Mouse (Mus musculus) cortical plate, adult 2 months (tissue): Measurements from ENCODE around the gene Elp5. TPM values are rescaled to one million over a fixed set of nuclear protein-coding genes. Genes with fewer than 3 reads are reported as not detected.

Experiments used
- H3K27ac ChIP-seq: fragments of 200-500 bp; 2 replicates; pipeline ENCODE4 v1.5.1; 2012; ENCODE audit warnings: low read length, control low read depth, inconsistent platforms; ENCODE audit not compliant: insufficient read depth
- H3K4me1 ChIP-seq: fragments of 200-500 bp; 2 replicates; pipeline ENCODE4 v1.6.1; 2011; ENCODE audit warnings: low read length; ENCODE audit not compliant: control insufficient read depth, insufficient read depth
- H3K4me3 ChIP-seq: fragments of 200-500 bp; 2 replicates; pipeline ENCODE4 v1.5.1; 2011; ENCODE audit warnings: mild to moderate bottlenecking, low read length, control low read depth; ENCODE audit not compliant: insufficient read depth
- CTCF ChIP-seq: fragments of 200-500 bp; IDR thresholded peaks from 2 replicates; pipeline ENCODE4 v1.5.1; 2011; ENCODE audit warnings: mild to moderate bottlenecking, control low read depth, low read length; ENCODE audit not compliant: insufficient read depth; ENCODE audit errors: extremely low read depth
- POLR2A ChIP-seq: fragments of 200-500 bp; IDR thresholded peaks from 2 replicates; pipeline ENCODE4 v1.6.1; 2011; ENCODE audit warnings: mild to moderate bottlenecking, low read length, control low read depth; ENCODE audit not compliant: insufficient read depth; ENCODE audit errors: extremely low read depth
- polyA plus RNA-seq: library from polyadenylated mRNA; depleted of rRNA; stranded (reverse); fragments of >200 nt; gene quantifications from 2 replicates; pipeline ENCODE4 v1.2.3, GENCODE M21; 2012

The Elp5 gene
- polyA plus RNA-seq, 1 experiment: 121 TPM

DNA sequence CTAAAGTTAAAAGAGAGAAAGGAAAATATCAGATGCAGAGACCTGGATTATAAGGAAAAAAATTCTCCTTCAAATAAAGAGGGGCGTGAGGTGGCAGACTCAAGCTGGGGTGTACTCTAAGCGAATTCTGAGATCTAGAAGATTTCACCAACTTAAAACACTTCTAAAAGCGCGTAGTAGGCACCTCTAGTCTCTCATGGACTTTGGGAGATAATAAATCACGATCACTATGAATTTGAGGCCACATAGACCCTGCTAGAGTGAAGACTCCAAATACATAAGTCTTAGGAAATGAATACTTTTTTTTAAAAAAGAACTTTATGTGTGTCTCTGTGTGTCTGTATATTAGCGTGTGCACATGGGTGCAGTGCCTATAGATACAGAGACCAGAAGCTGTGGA, 33.4 kb upstream of the Elp5 start:
- Histone ChIP-seq H3K4me3 (peak overlapping the region; percentile 68; the same call in 1 of the 2 replicates), H3K4me1 (peaks cover 4% of the 10 kb centered on the region; the same call in 1 of the 2 replicates), H3K27ac (no peak overlapping the region)
- TF ChIP-seq CTCF: no peak
- no peak for TF ChIP-seq POLR2A

DNA sequence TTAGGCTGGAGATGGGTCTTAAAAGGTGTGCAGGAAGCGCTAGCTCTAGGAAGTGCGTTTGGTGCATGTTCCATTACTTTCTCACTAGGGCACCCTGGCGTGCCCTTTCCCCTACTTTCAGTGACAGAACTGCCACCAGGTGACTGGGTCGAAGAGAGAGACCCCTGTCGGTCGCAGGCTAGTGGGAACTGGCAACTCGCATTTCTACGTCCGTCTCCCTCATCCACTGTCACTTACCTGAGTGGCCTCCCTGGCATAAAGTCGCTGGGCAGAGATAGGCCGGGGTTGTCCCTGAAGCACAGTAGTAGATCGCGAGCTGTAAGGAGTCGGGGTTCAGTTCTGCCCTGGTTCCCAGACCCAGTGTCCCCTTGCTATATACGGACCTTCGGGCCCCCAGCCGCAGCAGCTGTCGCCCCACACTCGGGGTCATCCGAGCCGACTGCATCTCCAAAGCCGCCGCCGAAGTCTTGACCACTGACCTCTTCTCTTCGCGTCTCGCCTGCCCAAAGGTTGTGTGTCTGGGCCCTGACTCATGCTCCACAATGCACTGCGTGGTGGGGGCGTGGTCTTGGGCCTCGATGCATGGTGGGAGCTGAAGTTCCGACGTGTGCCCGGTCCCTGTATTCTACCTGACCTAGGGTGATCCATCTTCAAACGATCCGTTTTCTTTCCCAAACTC, 32.7 kb upstream of the Elp5 start, which contains the start of gene Acadvl:
TSS of gene Acadvl (minus strand) at position 532 of the 679 bp plus-strand sequence.
- Histone ChIP-seq H3K27ac (peak within 1 kb of the TSS; percentile 66), H3K4me1 (peaks cover 4% of the 10 kb centered on the region; the same call in 1 of the 2 replicates), H3K4me3 (peak within 1 kb of the TSS; percentile 68)
- TF ChIP-seq POLR2A (peak; percentile 82), CTCF (no peak; the same call in 1 of the 2 replicates)

DNA sequence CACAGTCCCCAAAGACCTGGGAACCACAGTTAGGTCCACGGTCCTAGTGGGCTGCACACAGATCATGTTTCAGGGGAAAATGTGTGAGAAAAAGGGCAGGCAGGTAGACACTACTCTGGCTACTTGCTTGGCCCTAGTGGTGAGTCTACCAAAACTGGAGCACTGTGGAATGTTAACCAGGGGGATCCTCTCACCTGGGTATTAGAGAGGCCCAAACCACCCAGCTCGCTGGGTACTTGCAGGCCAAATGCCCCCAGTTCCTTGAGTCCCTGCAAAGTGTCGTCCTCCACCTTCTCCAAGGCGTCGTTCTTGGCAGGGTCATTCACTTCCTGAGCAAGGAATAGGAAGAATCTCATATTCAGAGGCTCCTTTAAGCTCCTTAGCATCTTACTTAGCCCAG, 31.7 kb upstream of the Elp5 start:
- H3K27ac ChIP-seq: no peak overlapping the region
- peaks cover 4% of the 10 kb centered on the region; the same call in 1 of the 2 replicates for H3K4me1 ChIP-seq
- no peak overlapping the region for H3K4me3 ChIP-seq
- TF ChIP-seq CTCF (no peak), POLR2A (no peak)

DNA sequence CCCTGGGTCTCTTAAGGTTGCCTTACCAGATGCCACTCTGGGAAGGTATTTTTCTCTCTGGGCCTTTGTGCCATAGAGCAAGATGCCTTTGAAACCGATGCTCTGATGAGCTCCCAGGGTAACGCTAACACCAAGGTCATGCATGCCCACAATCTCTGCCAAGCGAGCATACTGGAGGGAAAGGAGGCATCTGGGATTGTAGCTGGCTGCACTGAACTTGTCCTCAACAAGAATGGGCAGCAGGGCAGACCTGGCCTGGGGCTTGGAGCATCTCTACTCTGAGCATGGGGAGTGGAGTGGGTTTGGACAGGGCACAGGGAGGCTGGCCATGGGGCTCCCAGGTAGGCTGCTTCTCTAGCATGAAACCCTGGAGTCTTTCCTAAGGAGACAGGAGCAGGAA, 31.1 kb upstream of the Elp5 start:
- no peak overlapping the region for H3K27ac ChIP-seq
- TF ChIP-seq CTCF (no peak), POLR2A (no peak)

DNA sequence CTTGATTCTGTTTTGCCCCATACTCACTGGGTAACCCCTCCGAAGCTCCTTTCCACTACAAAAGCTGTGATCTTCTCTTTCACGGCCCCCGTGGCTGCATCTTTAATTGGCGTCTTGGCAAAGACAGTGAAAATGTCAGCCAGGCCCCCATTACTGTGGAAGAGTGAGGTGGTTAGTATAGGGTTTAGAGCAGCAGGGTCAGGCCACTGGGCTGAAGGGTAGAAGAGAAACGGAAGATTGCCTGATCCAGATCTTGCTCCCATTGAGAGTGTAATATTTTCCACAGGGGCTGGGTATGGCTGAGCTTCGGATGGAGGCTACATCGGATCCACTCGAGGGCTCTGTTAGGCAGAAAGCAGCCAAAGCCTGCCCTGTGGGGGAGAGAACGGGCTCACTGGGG, 30.6 kb upstream of the Elp5 start:
- TF ChIP-seq CTCF (no peak), POLR2A (no peak)
- peaks cover 4% of the 10 kb centered on the region; the same call in 1 of the 2 replicates for H3K4me1 ChIP-seq

More for the DNA sequence above, 31.1 kb upstream of the Elp5 start:
- Histone ChIP-seq H3K4me3 (no peak overlapping the region), H3K4me1 (peaks cover 4% of the 10 kb centered on the region; the same call in 1 of the 2 replicates)

DNA sequence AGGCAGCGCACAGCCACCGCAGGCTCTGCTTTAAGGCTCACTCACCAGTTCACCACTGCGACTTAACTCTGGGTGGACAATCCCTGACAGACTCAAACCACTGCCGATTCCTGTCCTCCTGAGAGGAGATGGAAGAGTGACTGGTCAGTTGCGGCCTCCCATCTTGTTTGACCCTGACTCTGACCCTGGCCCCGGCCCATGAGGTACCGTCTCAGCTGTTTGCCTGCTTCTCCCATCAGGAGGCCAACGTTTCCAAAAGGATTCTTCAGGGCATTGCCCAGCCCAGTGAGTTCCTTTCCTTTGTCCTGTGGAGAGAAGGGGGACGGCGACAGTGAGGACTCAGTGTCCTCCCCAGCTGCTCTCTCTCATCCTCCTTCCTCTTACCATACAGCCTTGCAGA, 28.6 kb upstream of the Elp5 start:
- no peak for TF ChIP-seq POLR2A
- TF ChIP-seq CTCF: no peak

More for the DNA sequence above, 30.6 kb upstream of the Elp5 start:
- Histone ChIP-seq H3K4me3 (no peak overlapping the region), H3K27ac (no peak overlapping the region)

DNA sequence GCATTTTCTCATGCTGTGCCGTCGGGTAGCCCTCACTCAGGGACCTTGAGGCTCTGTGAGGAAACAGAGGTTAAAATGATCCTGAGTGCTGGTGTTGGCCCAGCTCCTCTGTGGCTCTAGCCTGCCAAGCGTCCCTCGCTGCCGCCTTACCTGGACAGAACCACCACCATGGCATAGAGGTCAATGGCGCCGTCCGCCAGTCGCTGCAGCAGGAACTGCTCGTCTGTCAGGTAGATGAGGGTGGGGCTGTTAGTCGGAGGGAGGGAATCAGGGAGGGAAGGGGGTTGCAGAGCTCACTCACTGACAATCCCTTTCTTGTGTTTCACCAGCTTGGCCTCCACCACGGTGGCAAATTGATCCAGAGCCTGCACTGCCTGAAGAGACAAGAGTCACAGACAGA, 28.2 kb upstream of the Elp5 start:
- Histone ChIP-seq H3K27ac (no peak overlapping the region), H3K4me1 (peaks cover 4% of the 10 kb centered on the region; the same call in 1 of the 2 replicates), H3K4me3 (no peak overlapping the region)
- TF ChIP-seq CTCF: no peak
- TF ChIP-seq POLR2A: no peak

More for the DNA sequence above, 28.6 kb upstream of the Elp5 start:
- H3K27ac ChIP-seq: no peak overlapping the region
- H3K4me3 ChIP-seq: no peak overlapping the region
- peaks cover 4% of the 10 kb centered on the region; the same call in 1 of the 2 replicates for H3K4me1 ChIP-seq

DNA sequence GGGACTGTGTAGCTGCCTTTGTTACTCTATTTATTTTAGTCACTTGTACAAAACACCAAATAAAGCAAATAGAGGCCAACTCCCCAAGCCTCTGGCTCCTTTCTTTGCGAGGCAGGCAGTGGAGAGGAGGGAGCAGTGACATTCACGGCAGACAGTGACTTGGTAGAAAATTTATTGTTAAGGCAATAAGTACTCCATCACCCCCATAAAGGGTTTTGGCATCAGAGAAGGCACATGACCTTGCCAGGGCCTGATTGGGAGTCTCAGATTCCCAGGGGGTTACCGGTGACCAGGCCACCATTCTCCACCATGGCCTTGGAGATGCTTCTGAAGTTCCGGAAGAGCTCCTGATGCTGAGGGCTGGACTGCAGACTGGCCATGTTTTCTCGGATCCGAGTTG, 27.7 kb upstream of the Elp5 start:
- Histone ChIP-seq H3K4me3 (no peak overlapping the region), H3K4me1 (peaks cover 4% of the 10 kb centered on the region; the same call in 1 of the 2 replicates), H3K27ac (no peak overlapping the region)
- no peak for TF ChIP-seq CTCF
- no peak for TF ChIP-seq POLR2A

DNA sequence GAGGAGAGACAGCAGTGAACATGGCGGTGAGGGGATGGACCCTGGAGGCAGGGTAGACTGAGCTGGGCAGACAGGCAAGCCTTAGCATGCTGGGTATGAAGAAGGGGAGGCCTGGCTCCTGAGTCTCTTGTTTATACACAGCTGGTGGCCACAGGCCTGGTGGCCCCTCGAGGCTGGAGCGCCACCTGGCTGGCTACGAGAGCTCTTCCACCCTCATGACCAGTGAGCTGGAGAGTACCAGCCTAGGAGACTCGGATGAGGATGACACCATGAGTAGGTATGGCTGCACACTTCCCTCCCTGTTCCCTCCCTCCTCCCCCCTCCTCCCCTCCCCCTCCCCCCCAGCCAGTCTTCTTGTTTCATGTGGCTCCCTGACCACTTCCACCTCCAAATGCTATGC, 23.2 kb upstream of the Elp5 start:
- Histone ChIP-seq H3K4me3 (no peak overlapping the region), H3K4me1 (peaks cover 8% of the 10 kb centered on the region; the same call in 1 of the 2 replicates), H3K27ac (no peak overlapping the region)
- TF ChIP-seq POLR2A (no peak), CTCF (0 out of 2 replicates have a peak, but pooled peaks have one; percentile 11)

DNA sequence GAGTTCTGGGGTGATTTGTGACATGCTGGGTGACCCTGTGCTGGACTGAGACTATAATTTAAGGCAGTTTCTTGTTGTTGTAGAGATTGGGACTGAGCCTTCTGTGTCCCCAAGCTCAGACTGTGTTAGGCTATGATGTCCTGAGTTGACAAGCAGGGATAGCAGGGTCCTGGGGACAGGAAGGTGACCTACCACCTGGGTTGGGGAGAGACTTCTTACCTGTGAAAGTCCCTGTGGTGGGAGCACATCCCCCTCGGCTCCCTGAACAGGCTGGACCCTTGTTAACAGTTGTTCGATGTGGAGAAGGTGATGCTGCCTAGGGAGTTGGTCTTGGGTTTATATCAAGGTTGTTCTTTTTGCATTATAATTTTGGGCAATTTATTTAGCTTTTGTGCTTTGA, 20.2 kb upstream of the Elp5 start:
- peaks cover 8% of the 10 kb centered on the region; the same call in 1 of the 2 replicates for H3K4me1 ChIP-seq
- no peak overlapping the region for H3K27ac ChIP-seq
- no peak for TF ChIP-seq CTCF
- H3K4me3 ChIP-seq: no peak overlapping the region
